Mouse (Mus musculus) T-helper 2 cell (primary cell): ENCODE results near the gene Napsa.

Source experiments
- in situ Hi-C: fragments of 300-600 bp; cut with MboI, MseI; formaldehyde crosslinking; loops from one replicate; pipeline ENCODE4 v1.15.1; 2025; ENCODE audit warnings: high pct_unique_total_duplicates

The Napsa gene

GRCm38 (mm10) chr7:44538756-44539624 lies 33.2 kb upstream of the Napsa start:
- in situ Hi-C loops: no loop called here

GRCm38 (mm10) chr7:44542555-44542954 lies 29.6 kb upstream of the Napsa start:
- in situ Hi-C loops: no loop called here

- in situ Hi-C loops: no loop called here
These were observed 29.1 kb upstream of the Napsa start for GRCm38 (mm10) chr7:44543071-44543470.

GRCm38 (mm10) chr7:44546274-44546673 lies 25.9 kb upstream of the Napsa start:
- in situ Hi-C loops: no loop called here

- in situ Hi-C loops: no loop called here
These were observed 25.1 kb upstream of the Napsa start for GRCm38 (mm10) chr7:44547041-44547440.

GRCm38 (mm10) chr7:44547725-44548124 lies 24.5 kb upstream of the Napsa start:
- in situ Hi-C loops: no loop called here

GRCm38 (mm10) chr7:44548497-44549087 lies 23.6 kb upstream of the Napsa start, which contains the start of gene Pold1:
Pold1 (minus strand) TSS chr7:44548849.
- in situ Hi-C loops: no loop called here

GRCm38 (mm10) chr7:44549621-44550408 lies 22.4 kb upstream of the Napsa start:
- in situ Hi-C loops: loop anchor here (5.0 to 10.0 kb wide), 3 partner anchors 53 to 345 kb away; partner anchors contain the start of genes Atf5, Emc10, Fam71e1 and Fuz

GRCm38 (mm10) chr7:44550409-44550678 lies 21.8 kb upstream of the Napsa start:
- in situ Hi-C loops: loop anchor here (5.0 to 10.0 kb wide), 3 partner anchors 53 to 344 kb away; partner anchors contain the start of genes Atf5, Emc10, Fam71e1 and Fuz

GRCm38 (mm10) chr7:44551301-44551700 lies 20.9 kb upstream of the Napsa start:
- in situ Hi-C loops: loop anchor here (5.0 to 10.0 kb wide), 3 partner anchors 54 to 344 kb away; partner anchors contain the start of genes Atf5, Emc10, Fam71e1 and Fuz

- in situ Hi-C loops: loop anchor here (5.0 to 10.0 kb wide), 3 partner anchors 54 to 343 kb away; partner anchors contain the start of genes Atf5, Emc10, Fam71e1 and Fuz
These were observed 20.4 kb upstream of the Napsa start for GRCm38 (mm10) chr7:44551731-44552130.

GRCm38 (mm10) chr7:44552141-44552908 lies 19.9 kb upstream of the Napsa start:
- in situ Hi-C loops: loop anchor here (5.0 to 10.0 kb wide), 3 partner anchors 55 to 342 kb away; partner anchors contain the start of genes Atf5, Emc10, Fam71e1 and Fuz

- in situ Hi-C loops: loop anchor here (5.0 to 10.0 kb wide), 3 partner anchors 56 to 342 kb away; partner anchors contain the start of genes Atf5, Emc10, Fam71e1 and Fuz
These were observed 18.9 kb upstream of the Napsa start for GRCm38 (mm10) chr7:44553196-44553764.

- in situ Hi-C loops: loop anchor here (5.0 to 10.0 kb wide), 3 partner anchors 57 to 341 kb away; partner anchors contain the start of genes Atf5, Emc10, Fam71e1 and Fuz
These were observed 18.4 kb upstream of the Napsa start, which contains the start of gene Nr1h2 for GRCm38 (mm10) chr7:44553826-44554225. Nr1h2 (minus strand) TSS chr7:44553951.

- in situ Hi-C loops: loop anchor here (10.0 kb wide), 2 partner anchors 257 to 337 kb away; partner anchors contain the start of genes Atf5, Fuz, Il4i1 and Med25
These were observed 14.6 kb upstream of the Napsa start for GRCm38 (mm10) chr7:44557629-44558028.

GRCm38 (mm10) chr7:44560435-44561400 lies 11.5 kb upstream of the Napsa start:
- in situ Hi-C loops: no loop called here

GRCm38 (mm10) chr7:44563284-44563683 lies 8.9 kb upstream of the Napsa start:
- in situ Hi-C loops: no loop called here

GRCm38 (mm10) chr7:44564486-44564885 lies 7.7 kb upstream of the Napsa start:
- in situ Hi-C loops: no loop called here

GRCm38 (mm10) chr7:44565414-44565813 lies 6.8 kb upstream of the Napsa start:
- in situ Hi-C loops: no loop called here
